Mouse (Mus musculus) forebrain, postnatal 0 days (tissue): ENCODE data around the gene Muc5b. TPM values are rescaled to one million over a fixed set of nuclear protein-coding genes. Genes with fewer than 3 reads are reported as not detected.

ENCODE experiments used
- ATAC-seq: fragments of 200-750 bp; cut with Nextera tagmentation; 2 replicates; pipeline ENCODE4 v1.8.0; 2017; ENCODE audit warnings: mild to moderate bottlenecking, moderate library complexity
- DNase-seq: peaks from one replicate; pipeline ENCODE4 v3.0.0-alpha.2; 2015
- H3K27ac ChIP-seq: fragments of 300-500 bp; sonication (generic); 2 replicates; pipeline ENCODE4 v1.5.1; 2014; ENCODE audit warnings: low read depth, mild to moderate bottlenecking, antibody characterized with exemption, low read length, moderate library complexity, mixed read lengths
- H3K27me3 ChIP-seq: fragments of 300-500 bp; sonication (generic); 2 replicates; pipeline ENCODE4 v1.6.1; 2014; ENCODE audit warnings: mild to moderate bottlenecking, low read length, mixed read lengths; ENCODE audit not compliant: insufficient read depth
- H3K36me3 ChIP-seq: fragments of 300-500 bp; sonication (generic); 2 replicates; pipeline ENCODE4 v1.6.1; 2014; ENCODE audit warnings: mild to moderate bottlenecking, moderate library complexity; ENCODE audit not compliant: insufficient read depth
- H3K4me1 ChIP-seq: fragments of 300-500 bp; sonication (generic); 2 replicates; pipeline ENCODE4 v1.6.1; 2014; ENCODE audit warnings: antibody characterized with exemption; ENCODE audit not compliant: insufficient read depth
- H3K4me2 ChIP-seq: fragments of 300-500 bp; sonication (generic); 2 replicates; pipeline ENCODE4 v1.6.1; 2014; ENCODE audit warnings: low read depth, mild to moderate bottlenecking, moderate library complexity
- H3K4me3 ChIP-seq: fragments of 300-500 bp; sonication (generic); 2 replicates; pipeline ENCODE4 v1.5.1; 2014; ENCODE audit warnings: low read depth, low read length, mixed read lengths
- H3K9ac ChIP-seq: fragments of 300-500 bp; sonication (generic); 2 replicates; pipeline ENCODE4 v1.6.1; 2014; ENCODE audit warnings: mild to moderate bottlenecking
- H3K9me3 ChIP-seq: fragments of 300-500 bp; sonication (generic); 2 replicates; pipeline ENCODE4 v1.6.1; 2016; ENCODE audit warnings: low read length
- CTCF ChIP-seq: sonication (generic); IDR thresholded peaks from 2 replicates; pipeline ENCODE4 v1.5.1; 2016; ENCODE audit warnings: antibody characterized with exemption, control low read depth, low read depth
- WGBS: fragments of 180-500 bp; shearing (Covaris S2); extraction: QIAGEN DNeasy Blood & Tissue Kit; methylation state at CpG from one replicate; pipeline ENCODE4 v1.1.7; 2014; 5-methylcytosine and 5-hydroxymethylcytosine counted together
- polyA plus RNA-seq: library from polyadenylated mRNA; unstranded; fragments of >200 nt; fragmentation: Nextera tagmentation; extraction: Ambion mirVana; gene quantifications from 2 replicates; pipeline ENCODE4 v1.2.1, GENCODE M21; 2015
- total RNA-seq: library from RNA; depleted of rRNA; stranded (reverse); fragments of >200 nt; gene quantifications from 2 replicates; pipeline ENCODE4 v1.2.3, GENCODE M21; 2014

Muc5b gene
- total and polyA plus RNA-seq, 2 experiments from 2014 or later, result 0.01 TPM; not detected in 1

GRCm38 (mm10) chr7:141817355-141818075, 21.4 kb upstream of the Muc5b start:
- H3K4me2 ChIP-seq, result no peak overlapping the region
- DNase-seq (no peak), ATAC-seq (no peak)
- H3K27ac ChIP-seq, result no peak overlapping the region
- no peak overlapping the region for H3K9ac ChIP-seq
- no peaks in the 10 kb centered on the region for H3K4me1 ChIP-seq
- H3K27me3 ChIP-seq, result no peaks in the 10 kb centered on the region
- 53% methylated on average over 11 of the region's 11 CpGs for WGBS
- no peak for TF ChIP-seq CTCF
- H3K4me3 ChIP-seq, result no peak overlapping the region
- H3K36me3 ChIP-seq, result no peaks in the 10 kb centered on the region
- H3K9me3 ChIP-seq, result no peaks in the 10 kb centered on the region

- no peaks in the 10 kb centered on the region for H3K36me3 ChIP-seq
- no peak overlapping the region for H3K4me3 ChIP-seq
- no peak overlapping the region for H3K27ac ChIP-seq
- H3K9me3 ChIP-seq, result no peaks in the 10 kb centered on the region
- no peaks in the 10 kb centered on the region for H3K4me1 ChIP-seq
- TF ChIP-seq CTCF, result no peak
- H3K4me2 ChIP-seq, result no peak overlapping the region
- ATAC-seq (no peak), DNase-seq (no peak)
- H3K27me3 ChIP-seq, result no peaks in the 10 kb centered on the region
- no peak overlapping the region for H3K9ac ChIP-seq
- 75% methylated on average over 3 of the region's 3 CpGs for WGBS
Measured at GRCm38 (mm10) chr7:141818267-141818666, 20.6 kb upstream of the Muc5b start.

GRCm38 (mm10) chr7:141822582-141823261, 16.1 kb upstream of the Muc5b start:
- no peaks in the 10 kb centered on the region for H3K4me1 ChIP-seq
- H3K4me3 ChIP-seq, result no peak overlapping the region
- TF ChIP-seq CTCF, result no peak
- no peak for ATAC-seq
- DNase-seq, result no peak
- H3K4me2 ChIP-seq, result no peak overlapping the region
- no peaks in the 10 kb centered on the region for H3K27me3 ChIP-seq
- 51% methylated on average over 4 of the region's 4 CpGs for WGBS
- H3K9me3 ChIP-seq, result no peaks in the 10 kb centered on the region
- no peak overlapping the region for H3K27ac ChIP-seq
- H3K9ac ChIP-seq, result no peak overlapping the region
- no peaks in the 10 kb centered on the region for H3K36me3 ChIP-seq

GRCm38 (mm10) chr7:141823699-141824098, 15.2 kb upstream of the Muc5b start:
- Histone ChIP-seq H3K9me3 (no peaks in the 10 kb centered on the region), H3K9ac (no peak overlapping the region), H3K4me3 (no peak overlapping the region), H3K4me2 (no peak overlapping the region), H3K27ac (no peak overlapping the region), H3K36me3 (no peaks in the 10 kb centered on the region), H3K4me1 (no peaks in the 10 kb centered on the region), H3K27me3 (no peaks in the 10 kb centered on the region)
- 90% methylated on average over 6 of the region's 6 CpGs for WGBS
- TF ChIP-seq CTCF, result no peak
- no peak for DNase-seq
- no peak for ATAC-seq

GRCm38 (mm10) chr7:141824398-141824797, 14.5 kb upstream of the Muc5b start:
- 90% methylated on average over 9 of the region's 9 CpGs for WGBS
- no peaks in the 10 kb centered on the region for H3K36me3 ChIP-seq
- no peak overlapping the region for H3K4me2 ChIP-seq
- no peak overlapping the region for H3K27ac ChIP-seq
- no peaks in the 10 kb centered on the region for H3K4me1 ChIP-seq
- DNase-seq, result no peak
- no peak for TF ChIP-seq CTCF
- H3K4me3 ChIP-seq, result no peak overlapping the region
- no peak overlapping the region for H3K9ac ChIP-seq
- no peaks in the 10 kb centered on the region for H3K27me3 ChIP-seq
- no peak for ATAC-seq
- no peaks in the 10 kb centered on the region for H3K9me3 ChIP-seq

GRCm38 (mm10) chr7:141835941-141836340, 2.9 kb upstream of the Muc5b start:
- Histone ChIP-seq H3K9ac (no peak overlapping the region), H3K9me3 (no peaks in the 10 kb centered on the region), H3K36me3 (no peaks in the 10 kb centered on the region), H3K27ac (no peak overlapping the region), H3K27me3 (no peaks in the 10 kb centered on the region), H3K4me3 (no peak overlapping the region), H3K4me2 (no peak overlapping the region), H3K4me1 (no peaks in the 10 kb centered on the region)
- no peak for DNase-seq
- no peak for ATAC-seq
- 76% methylated on average over 7 of the region's 7 CpGs for WGBS
- TF ChIP-seq CTCF, result no peak

GRCm38 (mm10) chr7:141836423-141836822, 2.4 kb upstream of the Muc5b start:
- WGBS, result 79% methylated on average over 8 of the region's 8 CpGs
- H3K9ac ChIP-seq, result no peak overlapping the region
- no peaks in the 10 kb centered on the region for H3K4me1 ChIP-seq
- no peak overlapping the region for H3K27ac ChIP-seq
- no peaks in the 10 kb centered on the region for H3K36me3 ChIP-seq
- TF ChIP-seq CTCF, result no peak
- ATAC-seq (no peak), DNase-seq (no peak)
- no peaks in the 10 kb centered on the region for H3K9me3 ChIP-seq
- H3K4me2 ChIP-seq, result no peak overlapping the region
- no peak overlapping the region for H3K4me3 ChIP-seq
- no peaks in the 10 kb centered on the region for H3K27me3 ChIP-seq
